In the genomic region with DNA sequence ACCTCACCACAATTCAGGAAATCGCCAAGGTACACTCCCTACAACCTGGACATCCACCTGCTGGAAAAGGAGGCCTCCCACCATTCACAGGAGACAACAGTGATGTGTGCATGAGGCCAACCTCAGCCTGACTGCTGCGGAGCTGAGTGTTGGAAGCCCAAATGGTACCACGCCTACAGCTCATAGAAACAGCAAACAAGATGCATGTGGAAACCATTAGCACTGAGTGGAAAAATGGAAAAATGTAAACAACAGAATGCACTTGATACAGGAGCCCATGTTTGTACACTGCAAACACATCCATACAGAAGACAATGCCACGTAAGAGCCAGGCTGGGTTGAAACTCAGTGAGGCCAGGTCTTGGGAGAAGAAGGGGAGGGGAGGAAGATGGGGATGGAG, we compare ENCODE assay signal across 1 mouse cellular context.
TF ChIP-seq lines count a peak whose summit lies in the region.

No protein-coding gene starts in this region.

TF ChIP-seq in MEL, 35 proteins besides CTCF, POLR2A, EP300 and RAD21:
- TF ChIP-seq ELF1 (IDR thresholded peaks at IDR 0.05; ENCODE audit: low read depth, low read length) (no peak), KAT2A (conservative IDR thresholded peaks at IDR 0.05; ENCODE audit: low read depth, low read length) (no peak), MAX (IDR thresholded peaks at IDR 0.05; ENCODE audit: low read length) (no peak), SIN3A (IDR thresholded peaks at IDR 0.05; ENCODE audit: low read length) (0 out of 2 replicates have a peak, but pooled peaks have one; percentile 2), MEF2A (IDR thresholded peaks at IDR 0.05; ENCODE audit: extremely low read depth, insufficient replicate concordance, low read depth, low read length, poor library complexity, severe bottlenecking) (no peak), CHD1 (IDR thresholded peaks at IDR 0.05; ENCODE audit: low read depth, low read length) (peak; percentile 17; the same call in 1 of the 2 replicates), MYB (IDR thresholded peaks at IDR 0.05; ENCODE audit: low read depth, low read length) (no peak), USF1 (IDR thresholded peaks at IDR 0.05; ENCODE audit: low read depth, low read length) (no peak), NRF1 (IDR thresholded peaks at IDR 0.05; ENCODE audit: insufficient read depth, low read depth, low read length, poor library complexity, severe bottlenecking) (no peak), MAZ (IDR thresholded peaks at IDR 0.05; ENCODE audit: low read depth, low read length) (no peak), TCF12 (IDR thresholded peaks at IDR 0.05; ENCODE audit: low read depth, low read length) (no peak), ZC3H11A (IDR thresholded peaks at IDR 0.05; ENCODE audit: low read depth, low read length) (no peak), MXI1 (IDR thresholded peaks at IDR 0.05; ENCODE audit: low read depth, low read length) (0 out of 2 replicates have a peak, but pooled peaks have one; percentile 19)
